Comparison of ENCODE assay signal across 8 mouse cellular contexts in the genomic region with DNA sequence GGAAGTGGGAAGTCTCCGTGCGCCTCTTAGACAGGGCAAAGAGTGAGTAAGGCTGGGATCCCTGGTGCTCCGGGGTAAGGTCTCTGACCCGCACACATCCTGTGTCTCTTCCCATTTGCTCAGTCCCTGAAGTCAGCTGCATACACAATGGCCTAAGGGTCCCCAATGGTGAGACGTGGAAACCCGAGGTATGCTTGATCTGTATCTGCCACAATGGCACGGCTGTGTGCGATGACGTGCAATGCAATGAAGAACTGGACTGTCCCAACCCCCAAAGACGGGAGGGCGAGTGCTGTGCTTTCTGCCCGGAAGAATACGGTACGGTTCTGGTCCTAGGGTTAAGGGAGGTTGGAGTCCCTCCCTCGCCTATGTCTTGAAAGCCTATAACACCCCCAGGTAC. TPM values are rescaled to one million over a fixed set of nuclear protein-coding genes. Genes with fewer than 3 reads are reported as not detected.
DNase-seq lines count a peak whose midpoint lies in the region; ATAC-seq and TF ChIP-seq lines count a peak whose summit lies in the region.

No protein-coding gene starts in this region.

- TF ChIP-seq POLR2A in myocyte (IDR thresholded peaks at IDR 0.05; ENCODE audit: insufficient read length, low read depth): peak; percentile 53

- peak overlapping the region; percentile 87 for H3K9ac ChIP-seq in heart, embryonic 13.5 days
- peak overlapping the region; percentile 54 for H3K9ac ChIP-seq in embryonic facial prominence, embryonic 12.5 days
- peak overlapping the region; percentile 88 for H3K9ac ChIP-seq in intestine, embryonic 14.5 days (ENCODE audit: low read length)

- no peak for ATAC-seq in heart, embryonic 13.5 days (ENCODE audit: extremely low read depth, insufficient number of reproducible peaks, low FRiP score, low TSS enrichment)
- peak; percentile 1; the same call in 1 of the 2 replicates for ATAC-seq in embryonic facial prominence, embryonic 12.5 days (ENCODE audit: insufficient number of reproducible peaks, insufficient read depth, low FRiP score, low TSS enrichment)
- ATAC-seq in intestine, embryonic 14.5 days (replicated peaks; ENCODE audit: low FRiP score, low TSS enrichment, low read depth): peak; percentile 9
- no peak for ATAC-seq in erythroid progenitor cell, adult 5-6 weeks (replicated peaks; ENCODE audit: low FRiP score, poor library complexity, severe bottlenecking)

- H3K27me3 ChIP-seq in heart, embryonic 13.5 days (replicated peaks): peaks cover 81% of the 10 kb centered on the region
- H3K27me3 ChIP-seq in embryonic facial prominence, embryonic 12.5 days: peaks cover 6% of the 10 kb centered on the region
- H3K27me3 ChIP-seq in intestine, embryonic 14.5 days (replicated peaks; ENCODE audit: control insufficient read depth, insufficient read depth, low read length): no peaks in the 10 kb centered on the region
- no peaks in the 10 kb centered on the region for H3K27me3 ChIP-seq in myocyte (ENCODE audit: control insufficient read depth, insufficient read depth, insufficient read length)

- peaks cover 34% of the 10 kb centered on the region for H3K36me3 ChIP-seq in heart, embryonic 13.5 days
- H3K36me3 ChIP-seq in embryonic facial prominence, embryonic 12.5 days: peaks cover 30% of the 10 kb centered on the region
- peaks cover 48% of the 10 kb centered on the region for H3K36me3 ChIP-seq in intestine, embryonic 14.5 days (ENCODE audit: control insufficient read depth, insufficient read depth, low read length)
- no peaks in the 10 kb centered on the region for H3K36me3 ChIP-seq in myocyte (ENCODE audit: control insufficient read depth, insufficient read depth)

- H3K27ac ChIP-seq in heart, embryonic 13.5 days (replicated peaks): peak overlapping the region; percentile 86
- 0 out of 2 replicates have a peak overlapping the region, but pooled peaks have one; percentile 32 for H3K27ac ChIP-seq in embryonic facial prominence, embryonic 12.5 days
- peak overlapping the region; percentile 95 for H3K27ac ChIP-seq in intestine, embryonic 14.5 days (ENCODE audit: low read depth)

- 3% methylated on average over 15 of the region's 15 CpGs for WGBS in heart, embryonic 13.5 days
- WGBS in embryonic facial prominence, embryonic 12.5 days: 2% methylated on average over 15 of the region's 15 CpGs
- 4% methylated on average over 15 of the region's 15 CpGs for WGBS in intestine, embryonic 14.5 days

- intact Hi-C loops in heart, postnatal 14 days (cut with DNase I): loop anchor here (1.0 to 5.0 kb wide), 6 partner anchors 63 to 205 kb away; a partner anchor contains a TSS

- peak overlapping the region; percentile 63 for H3K4me3 ChIP-seq in heart, embryonic 13.5 days
- H3K4me3 ChIP-seq in embryonic facial prominence, embryonic 12.5 days: peak overlapping the region; percentile 53
- peak overlapping the region; percentile 78 for H3K4me3 ChIP-seq in intestine, embryonic 14.5 days (ENCODE audit: low read depth, low read length)
- H3K4me3 ChIP-seq in myocyte: peak overlapping the region; percentile 37

- DNase-seq in heart, postnatal 14 days: no peak
- DNase-seq in intestine, embryonic 14.5 days (ENCODE audit: low spot score): no peak
- DNase-seq in T-cell, adult 2 months (ENCODE audit: low spot score): no peak
- DNase-seq in adrenal gland, adult 2 months: no peak

- no peaks in the 10 kb centered on the region for H3K9me3 ChIP-seq in heart, embryonic 13.5 days
- no peaks in the 10 kb centered on the region for H3K9me3 ChIP-seq in embryonic facial prominence, embryonic 12.5 days
- H3K9me3 ChIP-seq in intestine, embryonic 14.5 days (ENCODE audit: control insufficient read depth, low read length): no peaks in the 10 kb centered on the region

- H3K4me2 ChIP-seq in heart, embryonic 13.5 days: peak overlapping the region; percentile 85
- peak overlapping the region; percentile 65 for H3K4me2 ChIP-seq in embryonic facial prominence, embryonic 12.5 days (replicated peaks)
- H3K4me2 ChIP-seq in intestine, embryonic 14.5 days (ENCODE audit: low read length): peak overlapping the region; percentile 60
- peak overlapping the region; percentile 95 for H3K4me2 ChIP-seq in myocyte (ENCODE audit: low read depth)

- H3K4me1 ChIP-seq in heart, embryonic 13.5 days: peaks cover 68% of the 10 kb centered on the region
- peaks cover 43% of the 10 kb centered on the region for H3K4me1 ChIP-seq in embryonic facial prominence, embryonic 12.5 days
- H3K4me1 ChIP-seq in intestine, embryonic 14.5 days (replicated peaks; ENCODE audit: control insufficient read depth, insufficient read depth, low read length): peaks cover 43% of the 10 kb centered on the region

- H3ac ChIP-seq in myocyte (ENCODE audit: control insufficient read depth, insufficient read length): no peak overlapping the region

- H3K79me2 ChIP-seq in myocyte (ENCODE audit: control insufficient read depth, insufficient read depth): peaks cover 8% of the 10 kb centered on the region

TF ChIP-seq in myocyte, 11 proteins besides CTCF, POLR2A, EP300 and RAD21:
- TF ChIP-seq REST (IDR thresholded peaks at IDR 0.05; ENCODE audit: insufficient read depth, insufficient read length): no peak

RNA-seq across cellular contexts. Expression of a gene that starts 1.8 kb away (rescaled TPM):
- 415 and 595 TPM in 2 replicates for polyA plus RNA-seq in heart, embryonic 13.5 days (2015; fragmentation: Nextera tagmentation; extraction: Ambion mirVana)
- 100 to 1,000 TPM; 475 to 551 TPM for total RNA-seq in heart, postnatal 14 days (2021)
- polyA plus RNA-seq in embryonic facial prominence, embryonic 12.5 days (2016; fragmentation: Nextera tagmentation; extraction: Ambion mirVana): 512 and 623 TPM in 2 replicates
- 841 and 905 TPM in 2 replicates for polyA plus RNA-seq in intestine, embryonic 14.5 days (2014; fragmentation: Nextera tagmentation; extraction: Ambion mirVana)
- 206 TPM for polyA plus RNA-seq in myocyte (2012; fragmentation: generic; extraction: Trizol)
- 1.4 and 2.1 TPM in 2 replicates for total RNA-seq in erythroid progenitor cell, adult 5-6 weeks (2015; ENCODE audit: low replicate concordance)
- 0.90 and 1.9 TPM in 2 replicates for total RNA-seq in erythroid progenitor cell, adult 5-6 weeks (2017; ENCODE audit: low replicate concordance)
- 10 to 100 TPM; 34.5 to 82.8 TPM for total RNA-seq in adrenal gland, adult 2 months (2021)
- polyA plus RNA-seq in adrenal gland, adult 2 months (2012; rRNA removed): 40.1 and 42.9 TPM in 2 replicates

RNA-seq across cellular contexts. Expression of a gene that starts 29.6 kb away (rescaled TPM):
- polyA plus RNA-seq in heart, embryonic 13.5 days (2015; fragmentation: Nextera tagmentation; extraction: Ambion mirVana): 0.23 TPM in 1 of 2 replicates, not detected in the other
- not detected for total RNA-seq in heart, postnatal 14 days (2021)
- not detected in 2 replicates for polyA plus RNA-seq in embryonic facial prominence, embryonic 12.5 days (2016; fragmentation: Nextera tagmentation; extraction: Ambion mirVana)
- polyA plus RNA-seq in intestine, embryonic 14.5 days (2014; fragmentation: Nextera tagmentation; extraction: Ambion mirVana): not detected in 2 replicates
- 0.37 TPM for polyA plus RNA-seq in myocyte (2012; fragmentation: generic; extraction: Trizol)
- not detected in 2 replicates for total RNA-seq in erythroid progenitor cell, adult 5-6 weeks (2015; ENCODE audit: low replicate concordance)
- not detected in 2 replicates for total RNA-seq in erythroid progenitor cell, adult 5-6 weeks (2017; ENCODE audit: low replicate concordance)
- not detected for total RNA-seq in adrenal gland, adult 2 months (2021)
- polyA plus RNA-seq in adrenal gland, adult 2 months (2012; rRNA removed): not detected in 2 replicates

RNA-seq across cellular contexts. Expression of a gene that starts 38.3 kb away (rescaled TPM):
- 27.0 and 29.2 TPM in 2 replicates for polyA plus RNA-seq in heart, embryonic 13.5 days (2015; fragmentation: Nextera tagmentation; extraction: Ambion mirVana)
- 100 to 1,000 TPM; 135 to 139 TPM for total RNA-seq in heart, postnatal 14 days (2021)
- 1.5 and 1.8 TPM in 2 replicates for polyA plus RNA-seq in embryonic facial prominence, embryonic 12.5 days (2016; fragmentation: Nextera tagmentation; extraction: Ambion mirVana)
- polyA plus RNA-seq in intestine, embryonic 14.5 days (2014; fragmentation: Nextera tagmentation; extraction: Ambion mirVana): 0.22 TPM in 1 of 2 replicates, not detected in the other
- polyA plus RNA-seq in myocyte (2012; fragmentation: generic; extraction: Trizol): 303 TPM
- total RNA-seq in erythroid progenitor cell, adult 5-6 weeks (2015; ENCODE audit: low replicate concordance): not detected in 2 replicates
- not detected in 2 replicates for total RNA-seq in erythroid progenitor cell, adult 5-6 weeks (2017; ENCODE audit: low replicate concordance)
- total RNA-seq in adrenal gland, adult 2 months (2021): not detected
- polyA plus RNA-seq in adrenal gland, adult 2 months (2012; rRNA removed): 0.79 and 0.95 TPM in 2 replicates

RNA-seq across cellular contexts. Expression of a gene that starts 53.0 kb away (rescaled TPM):
- 6.5 and 6.8 TPM in 2 replicates for polyA plus RNA-seq in heart, embryonic 13.5 days (2015; fragmentation: Nextera tagmentation; extraction: Ambion mirVana)
- total RNA-seq in heart, postnatal 14 days (2021): 10 to 100 TPM; 50.5 to 52.1 TPM
- 14.4 TPM in 2 replicates for polyA plus RNA-seq in embryonic facial prominence, embryonic 12.5 days (2016; fragmentation: Nextera tagmentation; extraction: Ambion mirVana)
- 11.9 and 12.2 TPM in 2 replicates for polyA plus RNA-seq in intestine, embryonic 14.5 days (2014; fragmentation: Nextera tagmentation; extraction: Ambion mirVana)
- 42.4 TPM for polyA plus RNA-seq in myocyte (2012; fragmentation: generic; extraction: Trizol)
- 59.5 and 71.4 TPM in 2 replicates for total RNA-seq in erythroid progenitor cell, adult 5-6 weeks (2015; ENCODE audit: low replicate concordance)
- 98.2 and 125 TPM in 2 replicates for total RNA-seq in erythroid progenitor cell, adult 5-6 weeks (2017; ENCODE audit: low replicate concordance)
- total RNA-seq in adrenal gland, adult 2 months (2021): 100 to 1,000 TPM; 101 to 148 TPM
- polyA plus RNA-seq in adrenal gland, adult 2 months (2012; rRNA removed): 61.6 and 64.6 TPM in 2 replicates

Comparison
In these comparisons a context has a peak if more than half of its experiments do, and no peak if none do; other contexts are left out.
1. ATAC-seq: peak in embryonic facial prominence, embryonic 12.5 days (single experiment) and intestine, embryonic 14.5 days (single experiment); none in heart, embryonic 13.5 days (single experiment) and erythroid progenitor cell, adult 5-6 weeks (single experiment).
2. H3K27ac ChIP-seq: peak in every context shown above with its lines; median percentile 95 in intestine, embryonic 14.5 days; 86 in heart, embryonic 13.5 days; 32 in embryonic facial prominence, embryonic 12.5 days.
3. RNA of a gene that starts 38.3 kb away (polyA plus RNA-seq): 303 TPM in myocyte (single experiment); 27.0 to 29.2 TPM in heart, embryonic 13.5 days, 1.5 to 1.8 TPM in embryonic facial prominence, embryonic 12.5 days, 0.79 to 0.95 TPM in adrenal gland, adult 2 months and 0.22 TPM in intestine, embryonic 14.5 days; every median in the first group is over 10 times any median in the second.
4. Peak in every context shown above with its lines, with median percentiles within 50 percentile points of each other: H3K4me2 ChIP-seq, H3K4me3 ChIP-seq and H3K9ac ChIP-seq.